Mouse (Mus musculus): ENCODE data around the gene Mme. TPM values are rescaled to one million over a fixed set of nuclear protein-coding genes. Genes with fewer than 3 reads are reported as not detected.

Mme gene
- total and polyA plus RNA-seq, 3 experiments = 2.0 to 16.3 (median 15.4) TPM

DNA sequence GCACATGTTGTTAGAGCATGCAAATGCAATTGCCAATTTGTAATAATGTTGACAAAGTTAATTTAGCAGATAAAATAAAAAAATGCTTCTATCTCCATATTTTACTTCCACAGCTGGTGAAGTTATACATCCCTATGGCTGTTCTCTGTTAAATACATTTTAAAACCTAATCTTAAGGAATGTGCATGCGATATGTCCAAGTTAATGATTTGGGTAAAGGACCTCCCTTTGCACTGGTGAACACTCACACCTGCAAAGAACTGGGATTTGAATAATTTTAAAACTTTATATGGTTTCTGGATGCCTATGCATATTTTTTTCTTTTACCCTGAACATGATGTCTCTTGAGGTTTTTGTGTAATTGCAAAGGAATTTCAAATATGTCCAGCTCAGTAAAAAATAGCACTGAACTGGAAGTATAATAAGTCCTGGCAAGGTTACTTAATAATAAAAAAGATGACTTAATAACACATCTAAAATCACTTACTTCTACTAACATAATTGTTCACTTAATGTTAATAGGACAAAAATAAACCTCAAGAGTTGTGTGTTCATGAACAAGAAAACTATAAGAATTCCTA lies 110.4 kb downstream of the Mme start:
- TF ChIP-seq CTCF (IDR thresholded peaks at IDR 0.05) = no peak
- no peak for TF ChIP-seq EP300 (IDR thresholded peaks at IDR 0.05; ENCODE audit: insufficient read depth, low read depth, low read length)
- no peak for TF ChIP-seq POLR2A (IDR thresholded peaks at IDR 0.05; ENCODE audit: insufficient read depth, low read depth, low read length)
- no peaks in the 10 kb centered on the region for H3K79me2 ChIP-seq (replicated peaks; ENCODE audit: control insufficient read depth, insufficient read depth, low read length)
- no peak overlapping the region for H3K27ac ChIP-seq
- no peaks in the 10 kb centered on the region for H3K4me1 ChIP-seq (ENCODE audit: control insufficient read depth, insufficient read depth, low read length)
- H3K9ac ChIP-seq (ENCODE audit: low read depth, low read length) = no peak overlapping the region
- no peak for DNase-seq
- WGBS = 66% methylated on average over 1 of the region's 1 CpGs
- H3K36me3 ChIP-seq (ENCODE audit: control insufficient read depth, insufficient read depth, low read length) = no peaks in the 10 kb centered on the region
- intact Hi-C loops (cut with DNase I) = no loop called here
- H3K27me3 ChIP-seq (ENCODE audit: control insufficient read depth, insufficient read depth, low read length) = no peaks in the 10 kb centered on the region
- no peak overlapping the region for H3K4me3 ChIP-seq

DNA sequence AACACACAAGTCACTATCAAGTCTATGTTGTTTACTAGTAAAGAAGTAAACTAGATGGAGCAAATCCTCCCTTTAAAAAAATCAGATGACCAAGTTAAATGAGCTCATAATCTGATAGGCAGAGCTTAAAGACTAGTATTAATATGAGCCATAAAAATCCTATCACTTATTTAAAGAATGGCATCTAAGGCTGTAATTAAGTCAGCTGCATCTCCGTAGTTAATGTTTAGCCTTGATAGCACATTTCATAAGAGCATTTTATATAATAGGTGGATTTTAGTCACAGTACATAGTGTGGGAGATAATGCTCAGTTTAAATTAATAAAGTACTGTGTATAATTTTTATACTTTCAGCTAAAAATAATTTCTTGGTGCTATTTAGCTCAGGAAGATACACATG lies 118.2 kb downstream of the Mme start:
- Histone ChIP-seq H3K27ac (no peak overlapping the region), H3K9ac (ENCODE audit: low read depth, low read length) (no peak overlapping the region), H3K36me3 (ENCODE audit: control insufficient read depth, insufficient read depth, low read length) (no peaks in the 10 kb centered on the region), H3K27me3 (ENCODE audit: control insufficient read depth, insufficient read depth, low read length) (no peaks in the 10 kb centered on the region), H3K4me3 (no peak overlapping the region), H3K4me1 (ENCODE audit: control insufficient read depth, insufficient read depth, low read length) (no peaks in the 10 kb centered on the region), H3K79me2 (replicated peaks; ENCODE audit: control insufficient read depth, insufficient read depth, low read length) (no peaks in the 10 kb centered on the region)
- no peak for TF ChIP-seq EP300 (IDR thresholded peaks at IDR 0.05; ENCODE audit: insufficient read depth, low read depth, low read length)
- no peak for TF ChIP-seq CTCF (IDR thresholded peaks at IDR 0.05)
- TF ChIP-seq POLR2A (IDR thresholded peaks at IDR 0.05; ENCODE audit: insufficient read depth, low read depth, low read length) = no peak
- intact Hi-C loops (cut with DNase I) = no loop called here
- 89% methylated on average over 1 of the region's 1 CpGs for WGBS
- DNase-seq = no peak

DNA sequence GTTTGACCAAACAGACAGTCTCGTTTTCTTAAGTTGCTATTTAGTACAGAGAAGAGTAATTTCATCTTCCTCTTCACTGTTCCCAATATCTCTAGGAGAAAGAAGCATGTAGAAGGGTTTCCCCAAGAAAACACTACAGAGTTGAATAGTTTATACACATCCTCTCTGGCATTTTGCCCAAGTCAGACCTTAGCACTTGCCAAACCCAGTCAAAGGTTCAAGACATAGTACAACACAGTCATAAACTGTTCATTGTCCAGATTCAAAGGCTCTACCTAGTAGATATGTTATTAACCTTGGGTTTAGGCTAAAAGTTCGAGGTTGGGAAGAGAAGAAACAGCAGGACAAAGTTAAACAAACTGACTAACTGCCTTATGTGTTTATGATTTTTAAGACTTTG lies 143.7 kb downstream of the Mme start:
- H3K27me3 ChIP-seq (ENCODE audit: control insufficient read depth, insufficient read depth, low read length) = no peaks in the 10 kb centered on the region
- H3K4me1 ChIP-seq (ENCODE audit: control insufficient read depth, insufficient read depth, low read length) = no peaks in the 10 kb centered on the region
- H3K79me2 ChIP-seq (replicated peaks; ENCODE audit: control insufficient read depth, insufficient read depth, low read length) = no peaks in the 10 kb centered on the region
- DNase-seq = no peak
- no peaks in the 10 kb centered on the region for H3K36me3 ChIP-seq (ENCODE audit: control insufficient read depth, insufficient read depth, low read length)
- 40% methylated on average over 2 of the region's 2 CpGs for WGBS
- intact Hi-C loops (cut with DNase I) = no loop called here
- TF ChIP-seq POLR2A (IDR thresholded peaks at IDR 0.05; ENCODE audit: insufficient read depth, low read depth, low read length) (no peak), CTCF (IDR thresholded peaks at IDR 0.05) (no peak), EP300 (IDR thresholded peaks at IDR 0.05; ENCODE audit: insufficient read depth, low read depth, low read length) (no peak)
- H3K27ac ChIP-seq = no peak overlapping the region
- H3K4me3 ChIP-seq = no peak overlapping the region
- H3K9ac ChIP-seq (ENCODE audit: low read depth, low read length) = no peak overlapping the region

DNA sequence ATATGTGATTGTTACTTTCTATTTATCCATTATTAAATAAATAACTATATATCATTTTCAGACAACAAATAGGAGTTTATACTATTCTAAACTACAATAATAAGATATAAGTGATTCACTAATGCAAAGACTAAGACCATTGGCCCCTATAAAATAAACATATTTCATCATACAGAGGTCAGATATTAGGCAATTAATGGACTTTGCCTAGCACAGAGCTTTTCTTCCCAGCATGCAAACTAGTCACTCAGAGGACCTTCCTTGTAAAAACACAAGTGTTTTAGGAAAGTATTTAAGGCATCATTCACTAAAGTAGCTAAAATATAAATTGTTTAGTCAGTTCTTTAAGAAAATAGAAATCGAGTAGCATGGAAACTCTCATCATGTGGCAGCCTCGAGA lies 149.4 kb downstream of the Mme start:
- intact Hi-C loops (cut with DNase I) = no loop called here
- Histone ChIP-seq H3K4me3 (no peak overlapping the region), H3K27me3 (ENCODE audit: control insufficient read depth, insufficient read depth, low read length) (no peaks in the 10 kb centered on the region), H3K36me3 (ENCODE audit: control insufficient read depth, insufficient read depth, low read length) (no peaks in the 10 kb centered on the region), H3K79me2 (replicated peaks; ENCODE audit: control insufficient read depth, insufficient read depth, low read length) (no peaks in the 10 kb centered on the region), H3K27ac (no peak overlapping the region), H3K9ac (ENCODE audit: low read depth, low read length) (no peak overlapping the region), H3K4me1 (ENCODE audit: control insufficient read depth, insufficient read depth, low read length) (no peaks in the 10 kb centered on the region)
- DNase-seq = no peak
- WGBS = 79% methylated on average over 2 of the region's 2 CpGs
- no peak for TF ChIP-seq CTCF (IDR thresholded peaks at IDR 0.05)
- TF ChIP-seq EP300 (IDR thresholded peaks at IDR 0.05; ENCODE audit: insufficient read depth, low read depth, low read length) = no peak
- no peak for TF ChIP-seq POLR2A (IDR thresholded peaks at IDR 0.05; ENCODE audit: insufficient read depth, low read depth, low read length)

DNA sequence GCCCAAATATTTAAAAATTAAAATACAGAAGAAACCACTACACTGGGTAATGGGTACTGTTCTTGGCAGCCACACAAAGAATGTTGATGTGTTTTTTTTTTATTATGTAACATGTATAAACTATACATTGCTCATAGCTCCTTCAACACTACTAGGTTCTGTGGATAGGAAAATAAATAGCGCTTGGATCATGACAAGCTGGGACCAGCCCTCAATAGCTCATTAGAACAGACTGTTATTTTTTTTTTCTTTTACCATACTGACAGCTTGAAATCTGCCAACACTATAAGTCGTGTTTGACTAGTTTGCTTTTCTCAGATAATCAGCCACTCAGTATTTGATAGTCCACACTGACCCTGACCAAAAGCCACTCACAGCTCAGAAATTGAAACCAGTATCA lies 150.0 kb downstream of the Mme start:
- DNase-seq = no peak
- H3K27ac ChIP-seq = no peak overlapping the region
- 58% methylated on average over 2 of the region's 2 CpGs for WGBS

DNA sequence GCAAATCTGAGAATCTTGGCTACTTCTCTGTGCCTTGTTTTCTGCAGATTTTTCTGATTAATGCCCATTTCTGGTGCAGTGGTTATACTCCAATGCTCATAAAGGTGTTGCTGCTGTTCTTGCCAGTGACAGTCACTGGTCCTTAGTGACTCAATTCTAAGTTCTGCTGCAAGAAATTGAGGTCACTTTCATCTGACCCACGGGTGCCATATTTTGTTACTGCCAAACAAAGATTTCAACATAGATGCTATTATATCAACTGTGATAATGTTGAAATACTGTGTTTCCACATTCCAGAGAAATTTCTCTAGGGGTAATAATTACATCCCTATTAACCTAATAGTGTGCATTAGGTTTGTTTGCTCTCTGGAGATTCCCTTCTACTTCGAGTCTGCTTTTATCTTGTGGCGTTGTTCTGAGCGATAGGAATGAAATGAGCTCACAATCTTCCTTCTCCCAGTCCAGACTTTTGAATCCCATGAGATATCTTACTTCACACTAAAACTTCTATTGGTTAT lies 153.1 kb downstream of the Mme start:
- no peaks in the 10 kb centered on the region for H3K36me3 ChIP-seq (ENCODE audit: control insufficient read depth, insufficient read depth, low read length)
- no peak overlapping the region for H3K27ac ChIP-seq
- TF ChIP-seq CTCF (IDR thresholded peaks at IDR 0.05) (no peak), POLR2A (IDR thresholded peaks at IDR 0.05; ENCODE audit: insufficient read depth, low read depth, low read length) (no peak), EP300 (IDR thresholded peaks at IDR 0.05; ENCODE audit: insufficient read depth, low read depth, low read length) (no peak)
- no peaks in the 10 kb centered on the region for H3K79me2 ChIP-seq (replicated peaks; ENCODE audit: control insufficient read depth, insufficient read depth, low read length)
- 58% methylated on average over 4 of the region's 4 CpGs for WGBS
- H3K9ac ChIP-seq (ENCODE audit: low read depth, low read length) = no peak overlapping the region
- intact Hi-C loops (cut with DNase I) = no loop called here
- no peaks in the 10 kb centered on the region for H3K27me3 ChIP-seq (ENCODE audit: control insufficient read depth, insufficient read depth, low read length)
- no peak for DNase-seq
- no peak overlapping the region for H3K4me3 ChIP-seq
- H3K4me1 ChIP-seq (ENCODE audit: control insufficient read depth, insufficient read depth, low read length) = no peaks in the 10 kb centered on the region

More for the DNA sequence above, 150.0 kb downstream of the Mme start:
- no peak overlapping the region for H3K9ac ChIP-seq (ENCODE audit: low read depth, low read length)
- no peaks in the 10 kb centered on the region for H3K36me3 ChIP-seq (ENCODE audit: control insufficient read depth, insufficient read depth, low read length)
- no peak for TF ChIP-seq POLR2A (IDR thresholded peaks at IDR 0.05; ENCODE audit: insufficient read depth, low read depth, low read length)
- TF ChIP-seq EP300 (IDR thresholded peaks at IDR 0.05; ENCODE audit: insufficient read depth, low read depth, low read length) = no peak
- no peak for TF ChIP-seq CTCF (IDR thresholded peaks at IDR 0.05)
- no peak overlapping the region for H3K4me3 ChIP-seq
- intact Hi-C loops (cut with DNase I) = no loop called here
- no peaks in the 10 kb centered on the region for H3K27me3 ChIP-seq (ENCODE audit: control insufficient read depth, insufficient read depth, low read length)
- H3K4me1 ChIP-seq (ENCODE audit: control insufficient read depth, insufficient read depth, low read length) = no peaks in the 10 kb centered on the region
- H3K79me2 ChIP-seq (replicated peaks; ENCODE audit: control insufficient read depth, insufficient read depth, low read length) = no peaks in the 10 kb centered on the region
